Mouse (Mus musculus) cortical plate, adult 2 months (tissue): ENCODE measurements at regions not wholly inside any gene's neighbourhood (a gene's known extent, or its start where the extent isn't known, plus 50 kb on each side); places are given as distances from the start of the nearest gene placed in this dataset.

Experiments
- CTCF ChIP-seq: fragments of 200-500 bp; IDR thresholded peaks from 2 replicates; pipeline ENCODE4 v1.5.1; 2011; ENCODE audit warnings: mild to moderate bottlenecking, control low read depth, low read length; ENCODE audit not compliant: insufficient read depth; ENCODE audit errors: extremely low read depth
- POLR2A ChIP-seq: fragments of 200-500 bp; IDR thresholded peaks from 2 replicates; pipeline ENCODE4 v1.6.1; 2011; ENCODE audit warnings: mild to moderate bottlenecking, low read length, control low read depth; ENCODE audit not compliant: insufficient read depth; ENCODE audit errors: extremely low read depth

GRCm38 (mm10) chr10:91314441-91314840 is 133.3 kb upstream of the Tmpo start:
- TF ChIP-seq CTCF (no peak), POLR2A (no peak)
